Mouse (Mus musculus) embryonic facial prominence, embryonic 14.5 days (tissue): ENCODE measurements at regions not wholly inside any gene's neighbourhood (a gene's known extent, or its start where the extent isn't known, plus 50 kb on each side); places are given as distances from the start of the nearest gene placed in this dataset.
A peak's percentile ranks its signal among the peaks of the same experiment; 100 is the strongest.

Experiments
- ATAC-seq: fragments of 200-750 bp; cut with Nextera tagmentation; 2 replicates; pipeline ENCODE4 v1.8.0; 2017; ENCODE audit warnings: low read depth, moderate number of reproducible peaks, moderate TSS enrichment
- DNase-seq: peaks from one replicate; pipeline ENCODE4 v3.0.0-alpha.2; 2015; ENCODE audit warnings: low spot score
- H3K27ac ChIP-seq: fragments of 300-500 bp; sonication (generic); replicated peaks from 2 replicates; pipeline ENCODE4 v1.5.1; 2014; ENCODE audit warnings: low read depth, mild to moderate bottlenecking, low read length, moderate library complexity
- H3K27me3 ChIP-seq: fragments of 300-500 bp; sonication (generic); replicated peaks from 2 replicates; pipeline ENCODE4 v1.6.1; 2014; ENCODE audit warnings: low read length; ENCODE audit not compliant: control insufficient read depth, insufficient read depth
- H3K36me3 ChIP-seq: fragments of 300-500 bp; sonication (generic); 2 replicates; pipeline ENCODE4 v1.6.1; 2014; ENCODE audit warnings: low read length, mixed read lengths; ENCODE audit not compliant: control insufficient read depth, insufficient read depth
- H3K4me1 ChIP-seq: fragments of 300-500 bp; sonication (generic); 2 replicates; pipeline ENCODE4 v1.6.1; 2014; ENCODE audit warnings: antibody characterized with exemption, low read length; ENCODE audit not compliant: control insufficient read depth, insufficient read depth
- H3K4me2 ChIP-seq: fragments of 300-500 bp; sonication (generic); 2 replicates; pipeline ENCODE4 v1.6.1; 2014; ENCODE audit warnings: low read depth, mild to moderate bottlenecking, low read length, moderate library complexity, mixed read lengths
- H3K4me3 ChIP-seq: fragments of 300-500 bp; sonication (generic); 2 replicates; pipeline ENCODE4 v1.5.1; 2014; ENCODE audit warnings: low read depth, mild to moderate bottlenecking, low read length
- H3K9ac ChIP-seq: fragments of 300-500 bp; sonication (generic); 2 replicates; pipeline ENCODE4 v1.6.1; 2014; ENCODE audit warnings: low read depth, mild to moderate bottlenecking, low read length, moderate library complexity, mixed read lengths
- H3K9me3 ChIP-seq: fragments of 300-500 bp; sonication (generic); 2 replicates; pipeline ENCODE4 v1.6.1; 2016; ENCODE audit warnings: low read length; ENCODE audit not compliant: control insufficient read depth
- WGBS: fragments of 180-500 bp; shearing (Covaris S2); extraction: QIAGEN DNeasy Blood & Tissue Kit; methylation state at CpG from one replicate; pipeline ENCODE4 v1.1.7; 2014; 5-methylcytosine and 5-hydroxymethylcytosine counted together

- no peaks in the 10 kb centered on the region for H3K27me3 ChIP-seq
- no peak overlapping the region for H3K4me3 ChIP-seq
- 41% methylated on average over 5 of the region's 5 CpGs for WGBS
- H3K4me1 ChIP-seq: no peaks in the 10 kb centered on the region
- no peak overlapping the region for H3K27ac ChIP-seq
- DNase-seq (peak; percentile 39), ATAC-seq (peak; percentile 47; the same call in 1 of the 2 replicates)
- no peak overlapping the region for H3K4me2 ChIP-seq
- no peaks in the 10 kb centered on the region for H3K36me3 ChIP-seq
- no peaks in the 10 kb centered on the region for H3K9me3 ChIP-seq
- no peak overlapping the region for H3K9ac ChIP-seq
Observed at GRCm38 (mm10) chr4:92833835-92834234, 501.5 kb downstream of the Tusc1 start.

- H3K36me3 ChIP-seq: no peaks in the 10 kb centered on the region
- H3K4me3 ChIP-seq: no peak overlapping the region
- H3K27me3 ChIP-seq: no peaks in the 10 kb centered on the region
- no peak for DNase-seq
- no peak overlapping the region for H3K4me2 ChIP-seq
- H3K27ac ChIP-seq: no peak overlapping the region
- no peak overlapping the region for H3K9ac ChIP-seq
- no peaks in the 10 kb centered on the region for H3K9me3 ChIP-seq
- ATAC-seq: no peak
- no peaks in the 10 kb centered on the region for H3K4me1 ChIP-seq
- 79% methylated on average over 1 of the region's 1 CpGs for WGBS
Observed at GRCm38 (mm10) chr4:92831181-92831715, 504.1 kb downstream of the Tusc1 start.

GRCm38 (mm10) chr4:92827831-92828230 lies 507.5 kb downstream of the Tusc1 start:
- H3K4me3 ChIP-seq: no peak overlapping the region
- H3K9me3 ChIP-seq: no peaks in the 10 kb centered on the region
- no peaks in the 10 kb centered on the region for H3K4me1 ChIP-seq
- H3K36me3 ChIP-seq: no peaks in the 10 kb centered on the region
- ATAC-seq (no peak), DNase-seq (no peak)
- H3K27ac ChIP-seq: no peak overlapping the region
- H3K27me3 ChIP-seq: no peaks in the 10 kb centered on the region
- H3K9ac ChIP-seq: no peak overlapping the region
- H3K4me2 ChIP-seq: no peak overlapping the region

- no peak overlapping the region for H3K4me2 ChIP-seq
- no peaks in the 10 kb centered on the region for H3K27me3 ChIP-seq
- H3K9me3 ChIP-seq: no peaks in the 10 kb centered on the region
- H3K4me3 ChIP-seq: no peak overlapping the region
- H3K4me1 ChIP-seq: no peaks in the 10 kb centered on the region
- H3K9ac ChIP-seq: no peak overlapping the region
- no peak for ATAC-seq
- H3K27ac ChIP-seq: no peak overlapping the region
- H3K36me3 ChIP-seq: no peaks in the 10 kb centered on the region
- no peak for DNase-seq
Observed at GRCm38 (mm10) chr4:92827405-92827804, 507.9 kb downstream of the Tusc1 start.

- no peak overlapping the region for H3K9ac ChIP-seq
- H3K9me3 ChIP-seq: no peaks in the 10 kb centered on the region
- no peaks in the 10 kb centered on the region for H3K4me1 ChIP-seq
- H3K4me3 ChIP-seq: no peak overlapping the region
- H3K36me3 ChIP-seq: no peaks in the 10 kb centered on the region
- H3K27ac ChIP-seq: no peak overlapping the region
- H3K27me3 ChIP-seq: no peaks in the 10 kb centered on the region
- DNase-seq (no peak), ATAC-seq (no peak)
- H3K4me2 ChIP-seq: no peak overlapping the region
Observed at GRCm38 (mm10) chr4:92826981-92827380, 508.3 kb downstream of the Tusc1 start.

GRCm38 (mm10) chr4:92788157-92788556 lies 547.2 kb downstream of the Tusc1 start:
- peak; percentile 4 for DNase-seq
- H3K27me3 ChIP-seq: no peaks in the 10 kb centered on the region
- no peaks in the 10 kb centered on the region for H3K9me3 ChIP-seq
- H3K4me2 ChIP-seq: no peak overlapping the region
- H3K4me1 ChIP-seq: no peaks in the 10 kb centered on the region
- H3K36me3 ChIP-seq: no peaks in the 10 kb centered on the region
- H3K27ac ChIP-seq: no peak overlapping the region
- WGBS: 72% methylated on average over 1 of the region's 1 CpGs
- no peak overlapping the region for H3K9ac ChIP-seq
- H3K4me3 ChIP-seq: no peak overlapping the region
- no peak for ATAC-seq

- Histone ChIP-seq H3K36me3 (no peaks in the 10 kb centered on the region), H3K4me1 (no peaks in the 10 kb centered on the region), H3K4me3 (no peak overlapping the region), H3K9me3 (no peaks in the 10 kb centered on the region), H3K27ac (no peak overlapping the region), H3K4me2 (no peak overlapping the region), H3K9ac (no peak overlapping the region), H3K27me3 (no peaks in the 10 kb centered on the region)
- ATAC-seq (no peak), DNase-seq (no peak)
- 81% methylated on average over 4 of the region's 4 CpGs for WGBS
Observed at GRCm38 (mm10) chr4:92778076-92778475, 557.2 kb downstream of the Tusc1 start.

GRCm38 (mm10) chr4:92748070-92748469 lies 556.5 kb upstream of the Gm12666 start:
- Histone ChIP-seq H3K4me1 (no peaks in the 10 kb centered on the region), H3K9ac (no peak overlapping the region), H3K27ac (no peak overlapping the region), H3K36me3 (no peaks in the 10 kb centered on the region), H3K4me3 (no peak overlapping the region), H3K27me3 (no peaks in the 10 kb centered on the region), H3K4me2 (no peak overlapping the region), H3K9me3 (no peaks in the 10 kb centered on the region)
- DNase-seq (peak; percentile 4), ATAC-seq (no peak)
- 44% methylated on average over 2 of the region's 2 CpGs for WGBS

GRCm38 (mm10) chr4:92746233-92746632 lies 554.7 kb upstream of the Gm12666 start:
- H3K4me3 ChIP-seq: no peak overlapping the region
- H3K9me3 ChIP-seq: no peaks in the 10 kb centered on the region
- H3K4me1 ChIP-seq: no peaks in the 10 kb centered on the region
- H3K27me3 ChIP-seq: no peaks in the 10 kb centered on the region
- H3K27ac ChIP-seq: no peak overlapping the region
- peak; percentile 5 for DNase-seq
- 64% methylated on average over 2 of the region's 2 CpGs for WGBS
- ATAC-seq: no peak
- H3K4me2 ChIP-seq: no peak overlapping the region
- no peaks in the 10 kb centered on the region for H3K36me3 ChIP-seq
- H3K9ac ChIP-seq: no peak overlapping the region
